Mouse (Mus musculus) stomach, embryonic 16.5 days (tissue): ENCODE measurements around the gene Gm28230. TPM values are rescaled to one million over a fixed set of nuclear protein-coding genes. Genes with fewer than 3 reads are reported as not detected.

Experiments
- ATAC-seq: fragments of 200-750 bp; cut with Nextera tagmentation; 2 replicates; pipeline ENCODE4 v1.8.0; 2017; ENCODE audit warnings: moderate number of reproducible peaks, moderate TSS enrichment; ENCODE audit not compliant: insufficient read depth, low FRiP score
- H3K27ac ChIP-seq: fragments of 300-500 bp; sonication (generic); 2 replicates; pipeline ENCODE4 v1.5.1; 2014; ENCODE audit warnings: low read length
- H3K27me3 ChIP-seq: fragments of 300-500 bp; sonication (generic); 2 replicates; pipeline ENCODE4 v1.6.1; 2014; ENCODE audit warnings: low read length, control low read depth, mixed read lengths; ENCODE audit not compliant: control insufficient read depth, insufficient read depth
- H3K36me3 ChIP-seq: fragments of 300-500 bp; sonication (generic); 2 replicates; pipeline ENCODE4 v1.6.1; 2014; ENCODE audit warnings: low read length; ENCODE audit not compliant: control insufficient read depth, insufficient read depth
- H3K4me1 ChIP-seq: fragments of 300-500 bp; sonication (generic); 2 replicates; pipeline ENCODE4 v1.6.1; 2014; ENCODE audit warnings: low read length, control low read depth, mixed read lengths; ENCODE audit not compliant: control insufficient read depth, insufficient read depth
- H3K4me2 ChIP-seq: fragments of 300-500 bp; sonication (generic); 2 replicates; pipeline ENCODE4 v1.6.1; 2014; ENCODE audit warnings: low read depth, low read length, mixed read lengths
- H3K4me3 ChIP-seq: fragments of 300-500 bp; sonication (generic); replicated peaks from 2 replicates; pipeline ENCODE4 v1.5.1; 2014; ENCODE audit warnings: mild to moderate bottlenecking, low read length
- H3K9ac ChIP-seq: fragments of 300-500 bp; sonication (generic); 2 replicates; pipeline ENCODE4 v1.6.1; 2014; ENCODE audit warnings: low read length
- H3K9me3 ChIP-seq: fragments of 300-500 bp; sonication (generic); replicated peaks from 2 replicates; pipeline ENCODE4 v1.6.1; 2016; ENCODE audit warnings: low read length, control low read depth; ENCODE audit not compliant: control insufficient read depth
- WGBS: fragments of 180-500 bp; shearing (Covaris S2); extraction: QIAGEN DNeasy Blood & Tissue Kit; methylation state at CpG from one replicate; pipeline ENCODE4 v1.1.7; 2014; 5-methylcytosine and 5-hydroxymethylcytosine counted together
- polyA plus RNA-seq: library from polyadenylated mRNA; unstranded; fragments of >200 nt; fragmentation: Nextera tagmentation; extraction: Ambion mirVana; gene quantifications from 2 replicates; pipeline ENCODE4 v1.2.1, GENCODE M21; 2015

Gm28230 gene
- polyA plus RNA-seq, 1 experiment from 2014 or later, result 0.13 TPM

- peaks cover 95% of the 10 kb centered on the region for H3K27me3 ChIP-seq
- no peak for ATAC-seq
- H3K36me3 ChIP-seq, result no peaks in the 10 kb centered on the region
- H3K9ac ChIP-seq, result no peak overlapping the region; the same call in 1 of the 2 replicates
- H3K9me3 ChIP-seq, result no peaks in the 10 kb centered on the region
- H3K4me2 ChIP-seq, result peak overlapping the region; percentile 38
- H3K27ac ChIP-seq, result no peak overlapping the region
- H3K4me3 ChIP-seq, result peak overlapping the region; percentile 29
- WGBS, result 12% methylated on average over 25 of the region's 25 CpGs
- no peaks in the 10 kb centered on the region for H3K4me1 ChIP-seq
These were observed 1.2 kb downstream of the Gm28230 start for GRCm38 (mm10) chr2:74727640-74728302.

GRCm38 (mm10) chr2:74728303-74728680 lies 1.8 kb downstream of the Gm28230 start:
- Histone ChIP-seq H3K27ac (no peak overlapping the region), H3K4me3 (peak overlapping the region; percentile 10; the same call in 1 of the 2 replicates), H3K4me2 (0 out of 2 replicates have a peak overlapping the region, but pooled peaks have one; percentile 15), H3K9me3 (no peaks in the 10 kb centered on the region), H3K27me3 (peaks cover 95% of the 10 kb centered on the region), H3K4me1 (no peaks in the 10 kb centered on the region), H3K36me3 (no peaks in the 10 kb centered on the region), H3K9ac (no peak overlapping the region)
- ATAC-seq, result no peak
- WGBS, result 20% methylated on average over 13 of the region's 13 CpGs

- no peaks in the 10 kb centered on the region for H3K9me3 ChIP-seq
- H3K36me3 ChIP-seq, result no peaks in the 10 kb centered on the region
- H3K4me2 ChIP-seq, result no peak overlapping the region
- H3K4me1 ChIP-seq, result no peaks in the 10 kb centered on the region
- peaks cover 91% of the 10 kb centered on the region for H3K27me3 ChIP-seq
- H3K4me3 ChIP-seq, result no peak overlapping the region
- ATAC-seq, result no peak
- WGBS, result 28% methylated on average over 8 of the region's 8 CpGs
- H3K9ac ChIP-seq, result no peak overlapping the region
- no peak overlapping the region for H3K27ac ChIP-seq
These were observed 3.8 kb downstream of the Gm28230 start for GRCm38 (mm10) chr2:74730331-74730730.

GRCm38 (mm10) chr2:74731055-74731454 lies 4.5 kb downstream of the Gm28230 start:
- Histone ChIP-seq H3K27ac (no peak overlapping the region), H3K4me3 (no peak overlapping the region), H3K4me2 (no peak overlapping the region), H3K9me3 (no peaks in the 10 kb centered on the region), H3K4me1 (no peaks in the 10 kb centered on the region), H3K27me3 (peaks cover 92% of the 10 kb centered on the region), H3K9ac (no peak overlapping the region), H3K36me3 (no peaks in the 10 kb centered on the region)
- no peak for ATAC-seq

GRCm38 (mm10) chr2:74731799-74732512 lies 5.4 kb downstream of the Gm28230 start:
- 15% methylated on average over 9 of the region's 9 CpGs for WGBS
- H3K27me3 ChIP-seq, result peaks cover 92% of the 10 kb centered on the region
- peak overlapping the region; percentile 9; the same call in 1 of the 2 replicates for H3K4me3 ChIP-seq
- H3K9ac ChIP-seq, result no peak overlapping the region
- H3K4me1 ChIP-seq, result no peaks in the 10 kb centered on the region
- H3K9me3 ChIP-seq, result no peaks in the 10 kb centered on the region
- H3K4me2 ChIP-seq, result peak overlapping the region; percentile 23; the same call in 1 of the 2 replicates
- no peak overlapping the region for H3K27ac ChIP-seq
- H3K36me3 ChIP-seq, result no peaks in the 10 kb centered on the region
- no peak for ATAC-seq

- ATAC-seq, result no peak
- no peaks in the 10 kb centered on the region for H3K4me1 ChIP-seq
- H3K27me3 ChIP-seq, result peaks cover 91% of the 10 kb centered on the region
- peak overlapping the region; percentile 23 for H3K4me2 ChIP-seq
- H3K27ac ChIP-seq, result no peak overlapping the region
- H3K9me3 ChIP-seq, result no peaks in the 10 kb centered on the region
- H3K9ac ChIP-seq, result no peak overlapping the region
- peak overlapping the region; percentile 9 for H3K4me3 ChIP-seq
- 4% methylated on average over 52 of the region's 52 CpGs for WGBS
- no peaks in the 10 kb centered on the region for H3K36me3 ChIP-seq
These were observed 6.2 kb downstream of the Gm28230 start for GRCm38 (mm10) chr2:74732513-74733316.

GRCm38 (mm10) chr2:74733317-74733661 lies 6.8 kb downstream of the Gm28230 start:
- H3K4me1 ChIP-seq, result no peaks in the 10 kb centered on the region
- WGBS, result 5% methylated on average over 16 of the region's 16 CpGs
- no peaks in the 10 kb centered on the region for H3K36me3 ChIP-seq
- H3K27me3 ChIP-seq, result peaks cover 91% of the 10 kb centered on the region
- H3K9me3 ChIP-seq, result no peaks in the 10 kb centered on the region
- no peak for ATAC-seq
- H3K4me3 ChIP-seq, result peak overlapping the region; percentile 9
- no peak overlapping the region for H3K4me2 ChIP-seq
- H3K9ac ChIP-seq, result no peak overlapping the region
- no peak overlapping the region for H3K27ac ChIP-seq

GRCm38 (mm10) chr2:74733765-74734164 lies 7.2 kb downstream of the Gm28230 start:
- no peaks in the 10 kb centered on the region for H3K9me3 ChIP-seq
- no peak overlapping the region; the same call in 1 of the 2 replicates for H3K27ac ChIP-seq
- 10% methylated on average over 6 of the region's 6 CpGs for WGBS
- H3K4me1 ChIP-seq, result no peaks in the 10 kb centered on the region
- H3K36me3 ChIP-seq, result no peaks in the 10 kb centered on the region
- peaks cover 91% of the 10 kb centered on the region for H3K27me3 ChIP-seq
- ATAC-seq, result no peak
- no peak overlapping the region for H3K9ac ChIP-seq
- H3K4me2 ChIP-seq, result no peak overlapping the region
- H3K4me3 ChIP-seq, result 0 out of 2 replicates have a peak overlapping the region, but pooled peaks have one; percentile 10

- H3K27ac ChIP-seq, result no peak overlapping the region
These were observed 7.9 kb downstream of the Gm28230 start for GRCm38 (mm10) chr2:74734451-74734850.

More at GRCm38 (mm10) chr2:74734451-74734850, 7.9 kb downstream of the Gm28230 start:
- no peak for ATAC-seq
- Histone ChIP-seq H3K9ac (no peak overlapping the region), H3K36me3 (no peaks in the 10 kb centered on the region), H3K4me2 (no peak overlapping the region), H3K9me3 (no peaks in the 10 kb centered on the region), H3K27me3 (peaks cover 91% of the 10 kb centered on the region), H3K4me3 (peak overlapping the region; percentile 5; the same call in 1 of the 2 replicates), H3K4me1 (no peaks in the 10 kb centered on the region)
- 7% methylated on average over 13 of the region's 13 CpGs for WGBS
